Mouse (Mus musculus): ENCODE measurements around the gene Hist2h2ac. TPM values are rescaled to one million over a fixed set of nuclear protein-coding genes. Genes with fewer than 3 reads are reported as not detected.
A peak's percentile ranks its signal among the peaks of the same experiment; 100 is the strongest.

Gene Hist2h2ac
- polyA plus RNA-seq, 1 experiment from 2014 or later: 12.7 TPM

DNA sequence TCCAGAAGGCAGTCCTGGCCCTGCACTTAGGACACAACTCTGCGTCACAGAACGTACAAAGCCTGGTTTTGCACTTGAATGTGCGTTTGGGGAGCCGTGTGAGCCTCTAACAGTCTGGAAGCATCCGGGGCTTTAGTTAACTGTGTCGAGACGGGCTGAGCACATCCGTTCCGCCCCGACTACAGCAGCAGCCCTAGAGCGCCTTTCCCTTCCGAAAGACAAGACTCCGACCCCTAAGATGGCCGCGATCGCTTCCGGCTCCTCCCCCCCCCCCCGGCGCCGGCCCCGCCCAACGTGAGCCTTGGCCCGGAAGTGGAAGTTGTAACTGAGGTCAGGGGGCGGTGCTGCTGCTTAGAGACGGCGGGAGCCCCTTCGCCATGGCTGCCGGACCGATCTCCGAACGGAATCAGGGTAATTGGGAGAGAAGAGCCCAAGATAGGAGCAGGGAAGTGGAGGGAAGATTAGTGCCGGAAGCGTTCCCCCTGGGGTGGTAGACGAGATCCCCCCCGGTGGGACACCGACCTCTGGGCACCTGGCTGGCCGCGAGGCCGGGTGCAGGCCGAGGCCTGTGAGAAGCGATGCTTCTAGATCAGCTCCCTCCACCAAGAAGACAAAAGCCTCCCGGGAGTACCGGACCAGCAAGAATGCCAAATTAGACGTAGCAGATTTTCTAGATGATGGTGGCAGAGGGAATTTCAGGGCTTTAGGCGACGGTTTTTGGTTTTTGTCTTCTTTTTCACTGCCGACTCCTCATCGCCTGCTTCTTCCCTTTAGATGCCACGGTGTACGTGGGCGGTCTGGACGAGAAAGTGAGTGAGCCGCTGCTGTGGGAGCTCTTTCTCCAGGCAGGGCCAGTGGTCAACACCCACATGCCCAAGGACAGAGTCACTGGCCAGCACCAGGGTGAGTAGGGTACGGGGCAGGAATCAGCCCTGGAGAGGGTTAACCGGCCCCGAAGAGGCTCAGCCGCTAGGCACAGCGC is 48.2 kb downstream of the Hist2h2ac start, which contains the start of gene Sf3b4:
Gene Sf3b4, plus strand, starts transcription at position 136 of the 982 bp plus-strand sequence.
- under 1% methylated on average over 58 of the region's 58 CpGs for WGBS
- ATAC-seq (ENCODE audit: low FRiP score) (peak; percentile 94), DNase-seq (ENCODE audit: low spot score) (peak; percentile 93)
- H3K9me3 ChIP-seq (ENCODE audit: control insufficient read depth, low read length): no peaks in the 10 kb centered on the region
- peak within 1 kb of the TSS; percentile 88 for H3K4me2 ChIP-seq (replicated peaks; ENCODE audit: low read depth, low read length)
- no peaks in the 10 kb centered on the region for H3K27me3 ChIP-seq (ENCODE audit: control insufficient read depth, insufficient read depth, low read length)
- peak within 1 kb of the TSS; percentile 93 for H3K4me3 ChIP-seq (ENCODE audit: low read depth, low read length)
- H3K27ac ChIP-seq (ENCODE audit: low read depth, low read length): peak within 1 kb of the TSS; percentile 97
- H3K36me3 ChIP-seq (ENCODE audit: control insufficient read depth, insufficient read depth, low read length): peaks cover 9% of the 10 kb centered on the region
- H3K4me1 ChIP-seq (replicated peaks; ENCODE audit: control insufficient read depth, insufficient read depth, low read length): peaks cover 4% of the 10 kb centered on the region; the same call in 1 of the 2 replicates
- peak within 1 kb of the TSS; percentile 94 for H3K9ac ChIP-seq (ENCODE audit: low read depth, low read length)

DNA sequence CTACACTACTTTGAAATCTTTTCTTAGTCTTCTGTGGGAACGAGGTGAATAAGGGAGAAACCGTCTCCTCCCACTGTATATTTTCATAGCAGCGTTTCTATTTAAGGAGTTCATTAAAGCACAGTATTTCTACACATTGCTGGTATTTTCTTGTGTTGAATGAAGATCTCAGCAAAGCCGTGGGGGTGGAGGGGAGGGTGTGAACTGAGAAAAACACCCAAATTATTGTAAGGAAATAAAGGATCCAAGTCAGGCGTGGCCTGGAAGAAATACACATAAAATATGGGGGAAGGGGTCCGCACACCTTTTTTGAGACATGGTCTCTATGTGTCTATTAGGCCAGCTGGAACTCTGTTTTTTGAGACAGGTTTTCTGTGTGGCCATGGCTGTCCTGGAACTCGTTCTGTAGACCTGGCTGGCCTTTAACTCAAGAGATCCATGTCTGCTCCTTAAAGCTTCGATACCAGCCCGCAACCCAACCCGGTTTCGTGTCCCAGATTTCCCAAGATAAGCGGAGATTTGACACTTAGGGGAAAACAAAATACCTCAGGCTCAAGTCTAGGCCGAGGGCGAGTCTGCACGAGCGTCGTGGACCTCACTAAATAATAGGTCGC is 49.0 kb downstream of the Hist2h2ac start:
- no peaks in the 10 kb centered on the region for H3K27me3 ChIP-seq (ENCODE audit: control insufficient read depth, insufficient read depth, low read length)
- ATAC-seq (ENCODE audit: low FRiP score): peak; percentile 42
- peak overlapping the region; percentile 76 for H3K4me2 ChIP-seq (replicated peaks; ENCODE audit: low read depth, low read length)
- H3K27ac ChIP-seq (ENCODE audit: low read depth, low read length): peak overlapping the region; percentile 97
- peak overlapping the region; percentile 93 for H3K4me3 ChIP-seq (ENCODE audit: low read depth, low read length)
- no peak for DNase-seq (ENCODE audit: low spot score)
- peak overlapping the region; percentile 94 for H3K9ac ChIP-seq (ENCODE audit: low read depth, low read length)
- peaks cover 9% of the 10 kb centered on the region; the same call in 1 of the 2 replicates for H3K36me3 ChIP-seq (ENCODE audit: control insufficient read depth, insufficient read depth, low read length)
- no peaks in the 10 kb centered on the region for H3K9me3 ChIP-seq (ENCODE audit: control insufficient read depth, low read length)
- 25% methylated on average over 18 of the region's 18 CpGs for WGBS
- H3K4me1 ChIP-seq (replicated peaks; ENCODE audit: control insufficient read depth, insufficient read depth, low read length): peaks cover 4% of the 10 kb centered on the region; the same call in 1 of the 2 replicates

DNA sequence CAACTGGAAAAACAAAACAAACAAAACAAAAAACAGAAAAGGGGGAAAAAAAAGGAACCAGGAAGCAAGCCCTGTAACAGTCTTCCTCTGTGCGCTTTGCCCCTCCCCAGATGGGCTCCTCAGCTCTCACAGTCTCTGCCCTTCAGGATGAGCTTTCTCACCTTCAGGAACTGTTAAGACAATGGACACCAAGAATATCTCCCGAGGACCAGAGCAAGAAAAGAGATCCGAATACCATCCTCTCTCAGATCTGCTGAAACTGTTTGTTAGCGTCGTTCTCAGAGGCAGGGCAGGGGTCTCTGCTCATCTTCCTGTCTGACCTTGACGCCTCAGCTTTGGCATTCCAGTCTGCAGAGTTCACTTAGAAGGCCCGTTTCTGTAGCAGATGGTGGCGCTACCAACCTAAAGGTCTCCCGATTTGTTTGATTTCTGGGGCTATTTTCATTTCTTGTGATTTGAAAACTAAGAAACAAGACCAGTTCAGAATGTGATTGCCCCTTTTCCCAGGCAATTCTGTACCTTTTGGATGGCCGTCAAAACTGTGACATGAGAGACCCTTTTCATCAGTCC is 49.6 kb downstream of the Hist2h2ac start:
- WGBS: 71% methylated on average over 10 of the region's 10 CpGs
- ATAC-seq (ENCODE audit: low FRiP score): no peak
- no peak for DNase-seq (ENCODE audit: low spot score)
- Histone ChIP-seq H3K27ac (ENCODE audit: low read depth, low read length) (0 out of 2 replicates have a peak overlapping the region, but pooled peaks have one; percentile 97), H3K36me3 (ENCODE audit: control insufficient read depth, insufficient read depth, low read length) (peaks cover 6% of the 10 kb centered on the region; the same call in 1 of the 2 replicates), H3K4me2 (replicated peaks; ENCODE audit: low read depth, low read length) (peak overlapping the region; percentile 76), H3K9me3 (ENCODE audit: control insufficient read depth, low read length) (no peaks in the 10 kb centered on the region), H3K4me3 (ENCODE audit: low read depth, low read length) (peak overlapping the region; percentile 93), H3K4me1 (replicated peaks; ENCODE audit: control insufficient read depth, insufficient read depth, low read length) (peaks cover 4% of the 10 kb centered on the region; the same call in 1 of the 2 replicates), H3K27me3 (ENCODE audit: control insufficient read depth, insufficient read depth, low read length) (no peaks in the 10 kb centered on the region), H3K9ac (ENCODE audit: low read depth, low read length) (peak overlapping the region; percentile 94; the same call in 1 of the 2 replicates)

Other genes with a start within 250 kb of the Hist2h2ac start
- 70.0 and 73.7 TPM in 2 replicates for gene Plekho1, start 224.9 kb downstream of the Hist2h2ac start, polyA plus RNA-seq (2014; fragmentation: Nextera tagmentation; extraction: Ambion mirVana)
- 27.4 and 27.9 TPM in 2 replicates for gene Vps45, start 162.4 kb downstream of the Hist2h2ac start, polyA plus RNA-seq (2014; fragmentation: Nextera tagmentation; extraction: Ambion mirVana)
- gene Otud7b, start 116.4 kb downstream of the Hist2h2ac start, polyA plus RNA-seq (2014; fragmentation: Nextera tagmentation; extraction: Ambion mirVana): 10.0 and 10.8 TPM in 2 replicates
- 14.1 and 16.0 TPM in 2 replicates for gene Mtmr11, start 58.9 kb downstream of the Hist2h2ac start, polyA plus RNA-seq (2014; fragmentation: Nextera tagmentation; extraction: Ambion mirVana)
- gene Sf3b4, start 48.5 kb downstream of the Hist2h2ac start, polyA plus RNA-seq (2014; fragmentation: Nextera tagmentation; extraction: Ambion mirVana): 187 and 199 TPM in 2 replicates
- 10.8 and 13.0 TPM in 2 replicates for gene Sv2a, start 39.7 kb downstream of the Hist2h2ac start, polyA plus RNA-seq (2014; fragmentation: Nextera tagmentation; extraction: Ambion mirVana)
- 73.3 and 77.6 TPM in 2 replicates for gene Bola1, start 1.2 kb downstream of the Hist2h2ac start, polyA plus RNA-seq (2014; fragmentation: Nextera tagmentation; extraction: Ambion mirVana)
- 1.4 and 3.0 TPM in 2 replicates for gene Hist2h2ab, start 1.0 kb downstream of the Hist2h2ac start, polyA plus RNA-seq (2014; fragmentation: Nextera tagmentation; extraction: Ambion mirVana)
- 7.4 and 7.7 TPM in 2 replicates for gene Hist2h2be, start 239 bp upstream of the Hist2h2ac start, polyA plus RNA-seq (2014; fragmentation: Nextera tagmentation; extraction: Ambion mirVana)
- gene Hist2h3c2, start 18.2 kb upstream of the Hist2h2ac start, polyA plus RNA-seq (2014; fragmentation: Nextera tagmentation; extraction: Ambion mirVana): 8.4 and 10.0 TPM in 2 replicates
- gene Hist2h2aa2, start 19.4 kb upstream of the Hist2h2ac start, polyA plus RNA-seq (2014; fragmentation: Nextera tagmentation; extraction: Ambion mirVana): 61.8 and 63.0 TPM in 2 replicates
- 11.8 and 14.6 TPM in 2 replicates for gene Hist2h2aa1, start 24.6 kb upstream of the Hist2h2ac start, polyA plus RNA-seq (2014; fragmentation: Nextera tagmentation; extraction: Ambion mirVana)
- gene Hist2h3c1, start 25.8 kb upstream of the Hist2h2ac start, polyA plus RNA-seq (2014; fragmentation: Nextera tagmentation; extraction: Ambion mirVana): 0.64 and 0.90 TPM in 2 replicates
- 4.2 and 5.8 TPM in 2 replicates for gene Hist2h4, start 42.4 kb upstream of the Hist2h2ac start, polyA plus RNA-seq (2014; fragmentation: Nextera tagmentation; extraction: Ambion mirVana)
- 61.9 and 71.6 TPM in 2 replicates for gene Hist2h3b, start 47.8 kb upstream of the Hist2h2ac start, polyA plus RNA-seq (2014; fragmentation: Nextera tagmentation; extraction: Ambion mirVana)
- gene Hist2h2bb, start 48.9 kb upstream of the Hist2h2ac start, polyA plus RNA-seq (2014; fragmentation: Nextera tagmentation; extraction: Ambion mirVana): 15.2 and 16.9 TPM in 2 replicates
- gene Fcgr1, start 73.1 kb upstream of the Hist2h2ac start, polyA plus RNA-seq (2014; fragmentation: Nextera tagmentation; extraction: Ambion mirVana): 1.3 and 1.9 TPM in 2 replicates
- gene BC107364, start 231.4 kb upstream of the Hist2h2ac start, polyA plus RNA-seq (2014; fragmentation: Nextera tagmentation; extraction: Ambion mirVana): not detected in 2 replicates